Mouse (Mus musculus): ENCODE measurements around the gene Sh3pxd2a. TPM values are rescaled to one million over a fixed set of nuclear protein-coding genes. Genes with fewer than 3 reads are reported as not detected.

Gene Sh3pxd2a
- total RNA-seq, 2 experiments from 2014 or later: 36.0 to 38.7 TPM

- DNase-seq (ENCODE audit: low spot score in 2 of 2): no peak
Measured at GRCm38 (mm10) chr19:47315917-47316265, 148.3 kb downstream of the Sh3pxd2a start.

DNA sequence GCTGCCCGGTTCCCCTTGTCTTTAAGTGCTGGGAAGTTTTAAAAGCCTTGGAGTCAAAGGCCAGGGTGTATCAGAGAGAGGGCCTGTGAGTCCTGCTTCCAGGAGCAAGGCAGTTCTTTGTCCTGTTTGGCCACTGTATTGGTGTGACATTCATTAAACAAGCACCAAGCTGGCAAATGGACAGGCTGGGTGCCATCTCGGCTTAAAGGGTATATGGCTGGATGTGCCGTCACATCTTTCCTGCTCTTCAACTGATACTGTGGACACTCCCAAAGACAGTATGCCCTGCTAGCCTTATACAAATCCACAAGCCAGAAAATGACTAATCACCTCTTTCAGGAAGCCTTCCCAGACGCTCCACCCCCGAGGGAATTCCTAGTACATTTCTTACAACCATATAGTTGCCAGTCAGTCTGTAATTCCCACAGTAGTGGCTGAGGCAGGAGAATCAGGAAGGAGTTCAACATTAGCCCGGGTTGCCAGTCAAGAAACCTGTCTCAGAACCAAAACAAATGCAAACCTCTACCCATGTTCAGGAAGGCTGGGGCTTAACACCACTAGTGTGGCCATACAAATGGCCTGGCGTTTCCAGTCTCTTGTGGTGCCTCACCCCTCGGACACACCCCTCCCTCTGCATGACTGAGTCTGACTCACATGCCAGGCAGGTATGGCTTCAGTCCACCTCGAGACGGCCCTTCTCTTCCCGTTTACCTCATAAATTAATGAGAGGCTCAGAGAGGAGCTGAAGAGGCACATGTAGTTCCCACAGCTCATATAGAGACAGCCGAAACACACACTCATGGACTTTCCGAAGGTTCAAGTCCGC lies 148.9 kb downstream of the Sh3pxd2a start:
- DNase-seq (ENCODE audit: low spot score in 2 of 2): no peak

DNA sequence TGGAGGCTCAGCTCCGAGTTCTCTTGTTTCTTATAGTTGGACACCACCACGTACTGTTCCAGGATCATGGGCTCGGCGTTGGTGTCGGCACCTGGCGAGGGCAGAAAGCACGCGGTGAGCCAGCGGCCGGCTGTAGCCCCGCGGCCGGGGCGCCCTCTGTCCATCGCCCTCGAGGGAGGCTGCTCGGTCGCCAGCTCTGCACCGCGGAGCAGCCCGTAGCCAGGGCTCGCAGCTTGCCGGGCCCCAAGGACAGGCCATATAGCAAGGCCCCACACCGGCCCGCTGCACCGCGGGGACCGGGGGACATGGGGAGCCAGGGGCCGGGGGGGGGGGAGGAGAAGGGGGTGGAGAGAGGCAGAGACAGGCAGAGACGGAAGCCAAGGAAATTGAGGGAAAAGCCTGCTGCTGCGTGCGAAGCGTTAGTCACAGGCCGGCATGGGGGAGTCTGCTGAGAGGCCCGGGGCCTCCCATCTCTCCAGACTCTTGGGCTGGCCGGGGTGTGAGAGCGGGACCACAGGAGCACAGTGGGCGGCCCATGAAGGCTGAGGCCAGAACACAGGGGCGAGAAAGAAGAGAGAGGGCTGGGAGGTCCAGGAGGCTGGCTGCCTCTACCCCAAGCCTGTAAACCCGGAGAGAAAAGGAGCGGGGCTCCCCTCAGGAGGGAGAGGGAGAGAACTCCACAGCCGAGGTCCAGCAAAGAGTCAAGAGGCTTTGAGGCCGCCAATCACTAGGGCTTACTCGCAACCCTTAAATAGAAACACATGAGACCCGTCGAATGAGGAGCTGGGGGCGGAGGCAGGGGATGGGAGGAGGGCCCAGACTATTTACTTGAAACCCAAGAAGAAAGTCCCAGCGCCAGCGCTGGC lies 149.9 kb downstream of the Sh3pxd2a start:
- DNase-seq (ENCODE audit: low spot score in 2 of 2): no peak

GRCm38 (mm10) chr19:47313387-47314075 lies 150.7 kb downstream of the Sh3pxd2a start:
- DNase-seq (ENCODE audit: low spot score in 2 of 2): no peak

DNA sequence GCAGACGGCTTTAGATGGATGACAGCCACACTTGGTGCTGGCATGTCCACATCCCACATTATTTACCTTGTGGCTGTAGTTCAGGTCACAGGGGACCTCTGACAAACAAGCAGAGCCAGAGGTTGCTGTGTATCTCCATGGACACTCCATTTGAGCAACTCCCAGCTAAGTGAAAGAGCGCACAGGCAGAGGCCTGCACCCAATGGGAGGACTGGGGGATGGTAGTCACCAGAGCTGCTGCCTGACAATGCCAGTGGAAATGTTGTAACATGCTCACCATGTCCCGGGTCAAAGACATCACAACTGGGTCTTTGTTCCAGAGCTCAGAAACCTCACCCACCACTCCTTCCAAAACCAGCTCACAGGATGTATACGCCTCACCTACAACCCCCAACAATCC lies 153.0 kb downstream of the Sh3pxd2a start:
- no peak for DNase-seq (ENCODE audit: low spot score in 2 of 2)

DNA sequence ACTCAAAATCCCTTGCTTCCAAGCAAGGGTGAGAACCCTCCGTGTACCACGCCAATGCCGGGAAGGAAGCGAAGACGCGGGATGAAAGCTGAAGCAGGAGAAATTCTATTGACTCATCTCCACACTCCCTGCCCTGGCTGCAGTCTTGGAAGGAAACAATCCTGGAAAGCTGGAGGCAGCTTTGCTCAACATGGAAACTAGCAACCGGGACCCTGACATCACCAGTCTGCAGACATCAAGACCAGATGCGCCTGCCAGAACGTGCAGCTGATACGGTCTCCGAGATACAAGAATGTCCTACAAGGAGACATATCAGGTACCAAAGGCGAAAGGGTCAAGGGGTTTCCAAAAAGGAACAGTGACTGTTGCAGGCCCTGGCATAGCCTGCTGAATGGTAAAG lies 154.4 kb downstream of the Sh3pxd2a start:
- DNase-seq (ENCODE audit: low spot score in 2 of 2): no peak

DNA sequence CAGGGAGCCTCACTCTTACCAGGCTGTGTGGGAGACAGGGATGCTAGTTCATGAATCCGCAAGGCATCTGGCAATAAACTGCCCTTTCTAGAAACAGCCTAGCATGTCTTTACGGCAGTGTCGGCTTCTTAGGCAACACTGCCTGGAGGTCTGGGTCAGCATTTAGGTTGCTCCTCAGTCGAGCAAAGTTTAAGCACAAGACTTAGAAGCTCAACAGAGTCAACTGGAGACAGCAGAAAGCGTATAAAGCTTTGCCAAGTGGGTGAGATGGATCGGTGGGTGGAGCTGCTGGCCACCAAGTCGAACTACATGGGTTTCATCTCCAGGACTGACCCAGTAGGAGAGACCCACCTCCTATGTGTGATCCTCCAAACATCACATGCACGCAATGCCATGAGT lies 157.3 kb downstream of the Sh3pxd2a start:
- DNase-seq (ENCODE audit: low spot score in 2 of 2): no peak

DNA sequence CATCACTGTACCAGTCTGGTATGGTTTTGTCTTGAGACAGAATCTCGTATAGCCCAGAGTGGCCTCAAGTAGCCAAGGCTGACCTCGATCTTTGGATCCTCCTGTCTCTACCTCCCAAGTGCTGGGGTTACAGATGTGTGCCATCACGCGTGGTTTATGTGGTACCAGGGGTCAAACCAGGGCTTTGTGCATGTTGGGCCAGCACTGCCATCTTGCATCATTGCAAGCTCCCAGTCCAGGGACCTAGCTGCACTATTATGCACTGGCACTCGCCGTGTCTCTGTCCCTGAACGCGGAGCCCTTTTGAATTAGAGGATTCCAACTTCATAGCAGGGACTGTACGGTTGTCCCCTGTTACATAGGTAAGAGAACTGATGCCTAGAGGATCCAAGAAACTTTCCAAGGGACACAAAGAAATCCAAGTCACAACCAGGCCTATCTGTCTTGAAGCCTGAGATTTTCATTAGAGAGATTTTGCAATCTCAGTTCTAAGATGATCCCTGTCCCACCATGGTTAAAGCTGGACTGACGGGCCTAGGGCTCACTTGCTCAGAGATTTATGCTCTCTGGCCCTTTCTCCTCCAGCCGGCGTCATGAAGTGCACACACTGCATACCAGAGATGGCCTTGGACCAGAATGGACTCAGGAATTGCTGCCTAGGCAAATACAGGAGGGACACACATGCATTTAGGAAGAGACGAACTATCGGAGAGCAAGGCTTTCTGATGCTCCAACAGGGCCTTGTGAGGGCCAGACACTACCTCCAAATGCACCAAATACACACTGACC lies 157.9 kb downstream of the Sh3pxd2a start:
- no peak for DNase-seq (ENCODE audit: low spot score in 2 of 2)

GRCm38 (mm10) chr19:47305401-47305800 lies 158.8 kb downstream of the Sh3pxd2a start:
- DNase-seq (ENCODE audit: low spot score in 2 of 2): no peak

GRCm38 (mm10) chr19:47304170-47304745 lies 159.9 kb downstream of the Sh3pxd2a start:
- no peak for DNase-seq (ENCODE audit: low spot score in 2 of 2)

GRCm38 (mm10) chr19:47303128-47303527 lies 161.1 kb downstream of the Sh3pxd2a start:
- DNase-seq (ENCODE audit: low spot score in 2 of 2): no peak

GRCm38 (mm10) chr19:47302191-47302852 lies 161.9 kb downstream of the Sh3pxd2a start:
- DNase-seq (ENCODE audit: low spot score in 2 of 2): no peak

DNA sequence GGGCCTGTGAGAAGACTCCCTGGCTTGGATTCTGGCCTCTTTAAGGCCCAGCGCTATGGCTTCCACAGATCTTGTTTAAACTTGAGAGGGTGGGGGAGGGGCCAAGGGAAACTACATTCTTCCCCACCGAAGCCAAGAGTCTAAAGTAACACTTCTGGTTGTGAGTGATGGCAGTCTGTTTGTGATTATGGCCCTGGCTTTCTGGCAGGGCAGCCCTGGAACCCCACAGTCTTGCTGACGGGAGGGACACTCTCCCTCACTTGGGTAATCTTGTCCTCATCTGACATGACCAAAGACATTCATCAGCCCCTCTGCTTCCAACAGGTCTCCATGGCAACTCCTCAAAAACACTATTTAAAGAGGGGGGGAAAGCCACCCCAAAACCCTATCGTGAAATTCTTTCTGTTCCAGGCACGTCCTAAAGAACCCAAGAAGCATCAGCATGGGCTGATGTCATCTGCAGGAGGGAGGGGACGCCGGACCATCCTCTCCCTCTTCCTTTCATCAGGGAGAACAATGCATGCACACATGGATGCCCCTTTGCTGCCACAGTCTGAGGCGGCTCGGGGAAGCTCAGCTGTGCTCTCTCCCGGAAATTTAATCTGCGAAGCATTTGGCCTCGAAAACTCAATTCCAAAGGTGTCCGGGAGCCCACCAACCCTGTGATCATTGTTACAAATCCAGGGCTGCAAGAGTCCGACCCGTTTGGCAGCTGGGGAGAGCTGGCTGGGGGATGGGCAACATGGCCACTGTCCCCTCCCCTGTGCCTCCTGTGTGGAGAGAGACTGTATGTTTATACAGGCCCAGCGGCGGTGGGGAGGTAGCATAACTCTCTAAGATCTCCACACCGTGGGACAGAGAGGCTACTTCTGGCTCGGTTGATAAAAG lies 162.7 kb downstream of the Sh3pxd2a start:
- no peak for DNase-seq (ENCODE audit: low spot score in 2 of 2)

- no peak for DNase-seq (ENCODE audit: low spot score in 2 of 2)
Measured at GRCm38 (mm10) chr19:47298100-47298499, 166.1 kb downstream of the Sh3pxd2a start.

DNA sequence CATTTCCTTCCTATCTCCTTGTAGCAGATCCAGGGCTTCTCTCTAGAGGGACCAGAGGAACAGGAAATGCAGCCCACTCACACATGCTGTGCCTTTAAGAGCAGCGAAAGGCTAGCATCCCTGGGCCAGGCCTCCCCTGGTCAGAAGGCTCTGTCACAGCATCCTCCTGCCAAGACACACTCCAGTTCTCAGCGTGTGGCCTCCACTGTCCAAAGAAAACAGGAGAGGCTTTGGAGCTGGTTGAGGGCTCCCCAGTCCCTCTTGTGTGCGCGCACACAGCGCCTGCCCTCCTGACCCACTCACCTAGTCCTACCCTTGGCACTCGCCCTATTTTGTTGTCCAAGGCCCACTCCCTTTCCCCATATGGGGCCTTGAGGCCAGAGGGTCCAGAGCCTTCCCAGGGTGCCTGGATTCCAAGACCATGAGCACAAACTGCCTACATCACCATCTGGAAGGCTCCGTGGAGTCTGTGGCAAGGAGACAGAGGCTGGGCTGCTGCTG lies 171.7 kb downstream of the Sh3pxd2a start:
- no peak for DNase-seq (ENCODE audit: low spot score in 2 of 2)

DNA sequence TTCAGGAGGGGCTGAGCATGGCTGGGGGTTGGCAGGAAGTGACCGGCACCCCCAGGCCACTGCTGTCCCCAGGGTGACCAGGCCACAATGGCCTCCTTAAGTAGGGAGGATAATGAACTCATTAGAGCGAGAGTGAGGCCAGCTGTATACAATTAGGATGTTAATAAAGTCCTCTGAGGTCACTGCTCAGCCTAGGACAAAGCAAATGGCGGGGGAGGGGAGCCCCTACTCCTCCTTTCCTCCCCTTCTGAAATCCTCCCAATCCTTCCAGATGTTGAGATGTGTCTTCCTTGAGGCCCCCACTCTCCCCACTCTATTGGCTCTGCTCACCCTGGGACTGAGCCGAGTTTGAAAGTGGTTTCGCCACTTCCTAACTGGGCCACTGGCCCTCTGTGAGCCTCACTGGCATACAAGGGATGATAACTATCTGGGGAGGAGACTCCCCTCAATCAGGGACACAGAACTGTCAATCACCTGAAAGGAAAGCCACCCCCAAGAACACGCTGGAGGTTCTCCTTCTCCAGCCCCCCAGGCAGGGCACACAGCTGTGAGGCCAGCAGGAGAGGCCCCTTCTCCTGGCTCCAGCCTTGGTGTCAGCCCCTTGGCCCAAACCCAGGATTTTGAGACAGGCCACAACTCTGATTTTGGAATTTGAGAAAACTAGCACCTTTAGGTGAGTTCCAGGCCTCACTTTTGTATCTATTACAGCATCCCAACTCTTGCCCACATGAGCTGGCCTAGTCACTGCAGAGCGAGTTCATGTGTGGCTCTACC lies 172.7 kb downstream of the Sh3pxd2a start:
- DNase-seq (ENCODE audit: low spot score in 2 of 2): no peak

- DNase-seq (ENCODE audit: low spot score in 2 of 2): no peak
Measured at GRCm38 (mm10) chr19:47286886-47287450, 177.2 kb downstream of the Sh3pxd2a start.

DNA sequence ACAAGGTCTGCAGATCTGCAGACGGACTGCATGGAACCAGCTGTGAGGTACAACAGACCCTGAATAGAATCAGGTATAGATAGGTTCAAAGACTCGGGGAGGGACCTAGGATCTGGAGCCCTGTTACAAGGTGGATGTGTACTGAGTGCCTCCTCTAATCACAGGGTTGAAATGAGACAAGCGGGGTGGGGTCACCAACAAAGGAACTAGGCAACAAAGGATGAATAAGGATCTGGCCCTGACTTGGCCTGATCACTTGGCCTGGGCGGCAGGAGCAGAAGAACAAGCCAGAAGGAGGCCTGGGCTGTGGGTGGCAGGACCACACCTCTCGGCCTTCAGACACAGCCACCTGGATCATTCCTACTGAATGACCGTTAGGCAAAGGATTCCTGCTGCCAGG lies 178.6 kb downstream of the Sh3pxd2a start:
- no peak for DNase-seq (ENCODE audit: low spot score in 2 of 2)

All from layer of hippocampus, postnatal 14 days (tissue).